Mouse (Mus musculus) intestine, postnatal 0 days (tissue): Measurements from ENCODE around the gene Acsm4. TPM values are rescaled to one million over a fixed set of nuclear protein-coding genes. Genes with fewer than 3 reads are reported as not detected.

Experiments
- ATAC-seq: fragments of 200-750 bp; cut with Nextera tagmentation; 2 replicates; pipeline ENCODE4 v1.8.0; 2017; ENCODE audit warnings: mild to moderate bottlenecking, moderate TSS enrichment, moderate library complexity
- H3K27ac ChIP-seq: fragments of 300-500 bp; sonication (generic); 2 replicates; pipeline ENCODE4 v1.5.1; 2014; ENCODE audit warnings: mild to moderate bottlenecking, low read depth, low read length, moderate library complexity
- H3K27me3 ChIP-seq: fragments of 300-500 bp; sonication (generic); replicated peaks from 2 replicates; pipeline ENCODE4 v1.6.1; 2014; ENCODE audit warnings: low read length, mixed read lengths; ENCODE audit not compliant: control insufficient read depth, insufficient read depth
- H3K36me3 ChIP-seq: fragments of 300-500 bp; sonication (generic); 2 replicates; pipeline ENCODE4 v1.6.1; 2014; ENCODE audit warnings: mild to moderate bottlenecking, moderate library complexity; ENCODE audit not compliant: control insufficient read depth, insufficient read depth
- H3K4me1 ChIP-seq: fragments of 300-500 bp; sonication (generic); replicated peaks from 2 replicates; pipeline ENCODE4 v1.6.1; 2014; ENCODE audit warnings: antibody characterized with exemption, low read length, mixed read lengths; ENCODE audit not compliant: control insufficient read depth, insufficient read depth
- H3K4me2 ChIP-seq: fragments of 300-500 bp; sonication (generic); replicated peaks from 2 replicates; pipeline ENCODE4 v1.6.1; 2014; ENCODE audit warnings: low read depth, mild to moderate bottlenecking, moderate library complexity
- H3K4me3 ChIP-seq: fragments of 300-500 bp; sonication (generic); 2 replicates; pipeline ENCODE4 v1.5.1; 2014; ENCODE audit warnings: low read depth, low read length
- H3K9ac ChIP-seq: fragments of 300-500 bp; sonication (generic); 2 replicates; pipeline ENCODE4 v1.6.1; 2014; ENCODE audit warnings: mild to moderate bottlenecking, low read depth, low read length
- H3K9me3 ChIP-seq: fragments of 300-500 bp; sonication (generic); 2 replicates; pipeline ENCODE4 v1.6.1; 2016; ENCODE audit warnings: mixed run types; ENCODE audit not compliant: control insufficient read depth
- CTCF ChIP-seq: sonication (generic); IDR thresholded peaks from 2 replicates; pipeline ENCODE4 v1.5.1; 2016; ENCODE audit warnings: low read depth, mild to moderate bottlenecking, control low read depth, antibody characterized with exemption, moderate library complexity
- WGBS: fragments of 180-500 bp; shearing (Covaris S2); extraction: QIAGEN DNeasy Blood & Tissue Kit; methylation state at CpG from one replicate; pipeline ENCODE4 v1.1.7; 2014; 5-methylcytosine and 5-hydroxymethylcytosine counted together
- polyA plus RNA-seq: library from polyadenylated mRNA; unstranded; fragments of >200 nt; fragmentation: Nextera tagmentation; extraction: Ambion mirVana; gene quantifications from 2 replicates; pipeline ENCODE4 v1.2.1, GENCODE M21; 2015

The Acsm4 gene
- polyA plus RNA-seq, result not detected in 2 replicates

GRCm38 (mm10) chr7:119689726-119690125 lies at the start of gene Acsm4:
TSS of gene Acsm4 (plus strand) at chr7:119690026.
- no peaks in the 10 kb centered on the region for H3K9me3 ChIP-seq
- no peaks in the 10 kb centered on the region for H3K36me3 ChIP-seq
- no peak for TF ChIP-seq CTCF
- no peak within 1 kb of the TSS for H3K4me2 ChIP-seq
- H3K27ac ChIP-seq, result no peak within 1 kb of the TSS
- no peak for ATAC-seq
- no peaks in the 10 kb centered on the region for H3K4me1 ChIP-seq
- H3K4me3 ChIP-seq, result no peak within 1 kb of the TSS
- 84% methylated on average over 5 of the region's 5 CpGs for WGBS
- no peaks in the 10 kb centered on the region for H3K27me3 ChIP-seq
- H3K9ac ChIP-seq, result no peak within 1 kb of the TSS

- TF ChIP-seq CTCF, result no peak
- H3K36me3 ChIP-seq, result no peaks in the 10 kb centered on the region
- H3K27ac ChIP-seq, result no peak overlapping the region
- no peak overlapping the region for H3K4me3 ChIP-seq
- no peak for ATAC-seq
- H3K4me2 ChIP-seq, result no peak overlapping the region
- no peaks in the 10 kb centered on the region for H3K4me1 ChIP-seq
- H3K9ac ChIP-seq, result no peak overlapping the region
- 71% methylated on average over 5 of the region's 5 CpGs for WGBS
- no peaks in the 10 kb centered on the region for H3K9me3 ChIP-seq
- no peaks in the 10 kb centered on the region for H3K27me3 ChIP-seq
These were observed 47.5 kb upstream of the Acsm4 start for GRCm38 (mm10) chr7:119642307-119642706.

- Histone ChIP-seq H3K4me3 (no peak overlapping the region), H3K4me1 (no peaks in the 10 kb centered on the region), H3K9me3 (no peaks in the 10 kb centered on the region), H3K36me3 (no peaks in the 10 kb centered on the region), H3K4me2 (no peak overlapping the region), H3K27me3 (no peaks in the 10 kb centered on the region), H3K9ac (no peak overlapping the region), H3K27ac (no peak overlapping the region)
- ATAC-seq, result peak; percentile 68; the same call in 1 of the 2 replicates
- TF ChIP-seq CTCF, result no peak
- 64% methylated on average over 3 of the region's 3 CpGs for WGBS
These were observed 21.9 kb upstream of the Acsm4 start for GRCm38 (mm10) chr7:119667893-119668292.

GRCm38 (mm10) chr7:119670395-119670794 lies 19.4 kb upstream of the Acsm4 start:
- Histone ChIP-seq H3K4me2 (no peak overlapping the region), H3K36me3 (no peaks in the 10 kb centered on the region), H3K4me3 (no peak overlapping the region), H3K27me3 (no peaks in the 10 kb centered on the region), H3K9me3 (no peaks in the 10 kb centered on the region), H3K9ac (no peak overlapping the region), H3K27ac (no peak overlapping the region), H3K4me1 (no peaks in the 10 kb centered on the region)
- TF ChIP-seq CTCF, result no peak
- 29% methylated on average over 5 of the region's 5 CpGs for WGBS
- ATAC-seq, result no peak

GRCm38 (mm10) chr7:119670925-119671324 lies 18.9 kb upstream of the Acsm4 start:
- H3K4me3 ChIP-seq, result no peak overlapping the region
- H3K27ac ChIP-seq, result no peak overlapping the region
- no peak overlapping the region for H3K4me2 ChIP-seq
- no peak for ATAC-seq
- no peaks in the 10 kb centered on the region for H3K9me3 ChIP-seq
- H3K4me1 ChIP-seq, result no peaks in the 10 kb centered on the region
- H3K36me3 ChIP-seq, result no peaks in the 10 kb centered on the region
- 49% methylated on average over 6 of the region's 6 CpGs for WGBS
- no peaks in the 10 kb centered on the region for H3K27me3 ChIP-seq
- TF ChIP-seq CTCF, result peak; percentile 63
- no peak overlapping the region for H3K9ac ChIP-seq

DNA sequence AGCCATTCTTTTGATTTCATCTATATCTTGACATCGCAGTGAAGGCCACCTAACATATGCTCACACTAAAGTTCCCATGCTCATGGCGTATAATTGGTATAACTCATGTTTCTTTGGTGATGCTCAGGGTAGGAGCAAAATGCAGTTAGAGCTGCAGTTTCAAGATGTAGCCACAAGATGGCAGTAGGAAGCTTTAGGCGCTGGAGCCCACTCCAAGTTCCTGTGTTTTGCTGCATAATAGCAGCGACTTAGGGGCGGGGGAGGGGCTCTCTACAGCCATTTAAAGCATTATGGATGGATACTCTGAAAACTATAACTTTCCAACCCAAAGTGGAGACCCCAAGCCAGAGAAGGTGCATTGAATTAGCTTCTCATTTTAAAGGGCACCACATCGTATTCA lies 16.4 kb upstream of the Acsm4 start:
- TF ChIP-seq CTCF, result peak; percentile 88
- no peak overlapping the region for H3K4me2 ChIP-seq
- no peak overlapping the region for H3K9ac ChIP-seq
- no peaks in the 10 kb centered on the region for H3K9me3 ChIP-seq
- H3K36me3 ChIP-seq, result no peaks in the 10 kb centered on the region
- no peaks in the 10 kb centered on the region for H3K27me3 ChIP-seq
- no peak overlapping the region for H3K27ac ChIP-seq
- WGBS, result 17% methylated on average over 6 of the region's 6 CpGs
- no peak overlapping the region for H3K4me3 ChIP-seq
- no peak for ATAC-seq
- no peaks in the 10 kb centered on the region for H3K4me1 ChIP-seq

DNA sequence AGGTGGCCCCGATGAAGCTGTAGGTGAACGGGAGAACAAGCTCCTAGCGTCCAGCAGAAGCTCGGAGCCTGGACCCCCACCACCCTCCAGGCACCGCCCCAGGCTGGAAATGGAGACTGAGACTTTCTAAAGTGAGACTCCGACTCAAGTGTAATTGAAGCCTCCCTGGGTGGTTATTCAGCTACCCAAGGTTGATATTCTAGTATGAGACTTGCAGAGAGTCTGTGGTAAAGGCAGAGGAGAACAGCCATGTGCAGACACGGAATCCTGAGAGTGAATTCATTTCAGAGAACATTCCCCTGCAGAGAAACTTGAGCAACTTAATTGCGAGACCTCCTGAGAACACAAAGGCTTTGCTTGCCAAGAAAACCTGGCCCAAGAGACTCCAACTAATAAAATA lies 9.7 kb upstream of the Acsm4 start:
- Histone ChIP-seq H3K4me2 (no peak overlapping the region), H3K9ac (no peak overlapping the region), H3K27me3 (no peaks in the 10 kb centered on the region), H3K27ac (no peak overlapping the region), H3K4me3 (no peak overlapping the region), H3K36me3 (no peaks in the 10 kb centered on the region), H3K9me3 (no peaks in the 10 kb centered on the region), H3K4me1 (no peaks in the 10 kb centered on the region)
- 71% methylated on average over 8 of the region's 8 CpGs for WGBS
- ATAC-seq, result no peak
- no peak for TF ChIP-seq CTCF
